Mouse (Mus musculus) embryonic facial prominence, embryonic 11.5 days (tissue): Measurements from ENCODE around the gene 5830473C10Rik. TPM values are rescaled to one million over a fixed set of nuclear protein-coding genes. Genes with fewer than 3 reads are reported as not detected.
"Not testable (repeated sequence)": the region's sequence is repeated elsewhere in the genome, so short reads cannot be mapped to it uniquely, and the experiment has no call there.

ENCODE experiments used
- ATAC-seq: fragments of 200-750 bp; cut with Nextera tagmentation; replicated peaks from 2 replicates; pipeline ENCODE4 v1.8.0; 2017; ENCODE audit warnings: low read depth; ENCODE audit not compliant: insufficient number of reproducible peaks, low FRiP score, low TSS enrichment
- DNase-seq: peaks from one replicate; pipeline ENCODE4 v3.0.0-alpha.2; 2015; ENCODE audit warnings: low spot score
- H3K27ac ChIP-seq: fragments of 300-500 bp; sonication (generic); replicated peaks from 2 replicates; pipeline ENCODE4 v1.5.1; 2014; ENCODE audit warnings: mild to moderate bottlenecking, low read depth, low read length, control low read depth
- H3K27me3 ChIP-seq: fragments of 300-500 bp; sonication (generic); 2 replicates; pipeline ENCODE4 v1.6.1; 2014; ENCODE audit warnings: mild to moderate bottlenecking, low read length, moderate library complexity, mixed read lengths; ENCODE audit not compliant: control insufficient read depth, insufficient read depth
- H3K36me3 ChIP-seq: fragments of 300-500 bp; sonication (generic); replicated peaks from 2 replicates; pipeline ENCODE4 v1.6.1; 2014; ENCODE audit warnings: low read depth, mild to moderate bottlenecking, low read length, moderate library complexity, mixed read lengths; ENCODE audit not compliant: control insufficient read depth, insufficient read depth
- H3K4me1 ChIP-seq: fragments of 300-500 bp; sonication (generic); 2 replicates; pipeline ENCODE4 v1.6.1; 2014; ENCODE audit warnings: low read length, mixed read lengths; ENCODE audit not compliant: control insufficient read depth, insufficient read depth
- H3K4me2 ChIP-seq: fragments of 300-500 bp; sonication (generic); 2 replicates; pipeline ENCODE4 v1.6.1; 2014; ENCODE audit warnings: low read depth, mild to moderate bottlenecking, control low read depth, low read length, moderate library complexity
- H3K4me3 ChIP-seq: fragments of 300-500 bp; sonication (generic); 2 replicates; pipeline ENCODE4 v1.5.1; 2014; ENCODE audit warnings: low read depth, low read length, control low read depth
- H3K9ac ChIP-seq: fragments of 300-500 bp; sonication (generic); replicated peaks from 2 replicates; pipeline ENCODE4 v1.6.1; 2014; ENCODE audit warnings: mild to moderate bottlenecking, control low read depth, low read length
- H3K9me3 ChIP-seq: fragments of 300-500 bp; sonication (generic); replicated peaks from 2 replicates; pipeline ENCODE4 v1.6.1; 2016; ENCODE audit warnings: mild to moderate bottlenecking, low read length, inconsistent platforms, mixed read lengths; ENCODE audit not compliant: control insufficient read depth
- WGBS: fragments of 180-500 bp; shearing (Covaris S2); extraction: QIAGEN DNeasy Blood & Tissue Kit; methylation state at CpG from one replicate; pipeline ENCODE4 v1.1.7; 2014; 5-methylcytosine and 5-hydroxymethylcytosine counted together
- polyA plus RNA-seq: library from polyadenylated mRNA; unstranded; fragments of >200 nt; fragmentation: Nextera tagmentation; extraction: Ambion mirVana; gene quantifications from 2 replicates; pipeline ENCODE4 v1.2.1, GENCODE M21; 2014

Gene 5830473C10Rik
- polyA plus RNA-seq, 1 experiment from 2014 or later, result not detected

- no peaks in the 10 kb centered on the region for H3K27me3 ChIP-seq
- H3K4me3 ChIP-seq, result no peak overlapping the region
- no peak for ATAC-seq
- H3K9me3 ChIP-seq, result no peaks in the 10 kb centered on the region
- peak; percentile 85 for DNase-seq
- no peaks in the 10 kb centered on the region for H3K4me1 ChIP-seq
- H3K9ac ChIP-seq, result no peak overlapping the region
- 21% methylated on average over 6 of the region's 6 CpGs for WGBS
- H3K36me3 ChIP-seq, result no peaks in the 10 kb centered on the region
- no peak overlapping the region for H3K4me2 ChIP-seq
- no peak overlapping the region for H3K27ac ChIP-seq
Measured at GRCm38 (mm10) chr5:90601469-90601868, 40.6 kb downstream of the 5830473C10Rik start.

DNA sequence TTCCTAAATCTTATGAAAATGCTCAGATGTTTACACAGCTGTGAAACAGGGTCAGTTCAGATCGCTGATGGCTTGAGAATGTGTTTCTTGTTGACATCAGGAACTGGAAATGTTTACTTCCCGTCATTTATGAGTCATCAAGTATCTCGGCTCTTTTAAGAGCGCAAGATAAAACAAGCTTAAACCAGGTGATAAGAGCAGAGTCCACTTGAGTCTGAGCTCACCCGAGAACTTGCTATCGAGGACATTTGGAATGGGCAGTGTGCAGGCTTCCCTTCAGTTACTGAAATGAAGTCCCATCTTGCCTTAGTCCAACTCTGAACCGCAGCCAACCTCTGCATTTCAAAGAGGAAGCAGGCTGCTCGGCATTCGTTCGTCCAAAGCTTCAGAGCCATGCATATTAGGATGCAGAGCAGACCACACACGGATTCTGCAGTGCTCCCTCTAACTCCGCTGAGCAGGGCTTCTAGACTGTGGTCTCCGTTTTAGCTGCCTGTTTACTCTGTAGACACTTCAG is 42.6 kb downstream of the 5830473C10Rik start:
- Histone ChIP-seq H3K27ac (no peak overlapping the region), H3K4me2 (no peak overlapping the region), H3K36me3 (no peaks in the 10 kb centered on the region), H3K27me3 (no peaks in the 10 kb centered on the region), H3K4me3 (no peak overlapping the region), H3K4me1 (no peaks in the 10 kb centered on the region), H3K9ac (no peak overlapping the region), H3K9me3 (no peaks in the 10 kb centered on the region)
- peak; percentile 4 for DNase-seq
- ATAC-seq, result no peak
- 62% methylated on average over 13 of the region's 13 CpGs for WGBS

- Histone ChIP-seq H3K9me3 (no peaks in the 10 kb centered on the region), H3K4me2 (no peak overlapping the region), H3K27me3 (no peaks in the 10 kb centered on the region), H3K9ac (no peak overlapping the region), H3K4me1 (no peaks in the 10 kb centered on the region), H3K4me3 (no peak overlapping the region), H3K36me3 (no peaks in the 10 kb centered on the region), H3K27ac (no peak overlapping the region)
- DNase-seq (no peak), ATAC-seq (no peak)
- 72% methylated on average over 11 of the region's 11 CpGs for WGBS
Measured at GRCm38 (mm10) chr5:90608906-90609305, 48.0 kb downstream of the 5830473C10Rik start.

DNA sequence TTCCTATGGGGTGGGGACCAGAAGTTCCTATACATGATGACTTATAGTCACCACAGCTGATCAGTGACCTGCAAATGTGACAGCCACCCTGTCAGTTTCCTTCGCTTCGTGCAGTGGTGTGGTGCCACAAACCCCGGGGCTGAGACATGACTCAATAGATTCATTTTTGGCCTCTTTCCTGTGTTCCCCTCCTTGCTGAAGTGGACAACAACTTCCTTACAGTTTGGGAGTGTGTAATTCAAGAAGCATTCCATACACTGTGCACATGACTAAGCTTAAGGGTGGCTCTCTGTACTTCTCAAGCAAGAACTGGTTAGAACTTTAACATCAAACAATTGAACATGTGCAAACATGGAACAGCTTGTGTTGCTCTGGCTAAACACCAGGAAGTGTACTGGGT is 50.5 kb downstream of the 5830473C10Rik start:
- Histone ChIP-seq H3K9me3 (no peaks in the 10 kb centered on the region), H3K36me3 (no peaks in the 10 kb centered on the region), H3K4me2 (no peak overlapping the region), H3K4me1 (no peaks in the 10 kb centered on the region), H3K27me3 (no peaks in the 10 kb centered on the region), H3K9ac (no peak overlapping the region), H3K4me3 (no peak overlapping the region), H3K27ac (no peak overlapping the region)
- DNase-seq (no peak), ATAC-seq (no peak)
- 94% methylated on average over 3 of the region's 3 CpGs for WGBS

DNA sequence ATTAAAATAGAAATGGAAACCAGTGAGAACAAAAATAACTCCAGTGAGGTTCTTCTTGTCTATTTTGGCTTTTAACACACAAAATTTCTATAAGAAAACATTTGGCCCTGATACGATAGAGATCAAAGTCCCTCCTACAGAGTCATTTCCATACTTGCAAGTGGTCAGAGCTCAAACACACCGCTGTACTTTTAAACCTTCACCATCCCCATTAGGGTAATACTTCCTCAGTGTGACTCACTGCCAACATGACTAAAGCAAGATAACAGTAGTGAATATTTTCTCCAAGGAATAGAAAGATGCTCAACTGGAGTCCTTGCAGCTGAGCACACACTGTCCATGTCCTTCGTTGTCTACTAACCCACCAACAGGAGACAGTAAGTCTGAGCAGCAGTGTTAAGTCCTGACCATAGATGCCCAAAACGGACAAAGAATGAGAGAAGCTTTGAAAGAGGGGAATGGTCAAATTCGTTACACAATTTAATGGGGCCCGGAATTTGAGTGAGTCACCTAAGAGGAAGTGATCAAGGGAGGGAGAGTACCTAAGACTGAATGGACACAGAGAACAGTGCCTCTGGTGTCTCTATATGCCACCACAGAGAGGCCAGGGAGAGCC is 51.2 kb downstream of the 5830473C10Rik start:
- no peaks in the 10 kb centered on the region for H3K9me3 ChIP-seq
- no peaks in the 10 kb centered on the region for H3K36me3 ChIP-seq
- H3K27me3 ChIP-seq, result no peaks in the 10 kb centered on the region
- DNase-seq, result no peak
- H3K4me3 ChIP-seq, result no peak overlapping the region
- H3K4me2 ChIP-seq, result no peak overlapping the region
- no peak overlapping the region for H3K9ac ChIP-seq
- WGBS, result 82% methylated on average over 6 of the region's 6 CpGs
- H3K27ac ChIP-seq, result no peak overlapping the region
- ATAC-seq, result no peak
- no peaks in the 10 kb centered on the region for H3K4me1 ChIP-seq

DNA sequence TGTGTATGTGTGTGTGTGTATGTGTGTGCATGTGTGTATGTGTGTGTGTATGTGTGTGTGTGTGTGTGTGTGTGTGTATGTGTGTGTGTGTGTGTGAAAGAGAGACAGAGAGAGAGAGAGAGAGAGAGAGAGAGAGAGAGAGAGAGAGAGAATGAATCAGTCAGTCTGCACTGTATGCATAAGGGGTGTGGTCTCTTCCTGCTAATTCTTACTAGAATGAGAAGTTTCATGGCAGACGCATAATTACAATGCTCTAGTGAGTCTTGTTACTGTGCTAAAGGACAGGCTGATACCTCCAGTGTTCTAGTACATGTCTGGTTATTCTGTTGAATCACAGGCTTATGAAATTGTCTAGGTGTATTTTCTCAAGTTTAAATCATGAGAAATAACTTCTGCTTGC is 51.8 kb downstream of the 5830473C10Rik start:
- H3K9me3 ChIP-seq, H3K4me1 ChIP-seq, H3K36me3 ChIP-seq, ATAC-seq, H3K27ac ChIP-seq, H3K9ac ChIP-seq, H3K4me3 ChIP-seq, H3K4me2 ChIP-seq, H3K27me3 ChIP-seq, DNase-seq: not testable (repeated sequence)
- 77% methylated on average over 1 of the region's 1 CpGs for WGBS

GRCm38 (mm10) chr5:90617859-90618258 is 57.0 kb downstream of the 5830473C10Rik start:
- no peak overlapping the region for H3K9ac ChIP-seq
- ATAC-seq (no peak), DNase-seq (no peak)
- no peak overlapping the region for H3K4me2 ChIP-seq
- no peaks in the 10 kb centered on the region for H3K36me3 ChIP-seq
- H3K27me3 ChIP-seq, result no peaks in the 10 kb centered on the region
- no peaks in the 10 kb centered on the region for H3K9me3 ChIP-seq
- H3K27ac ChIP-seq, result no peak overlapping the region
- H3K4me1 ChIP-seq, result no peaks in the 10 kb centered on the region
- 88% methylated on average over 3 of the region's 3 CpGs for WGBS
- no peak overlapping the region for H3K4me3 ChIP-seq

DNA sequence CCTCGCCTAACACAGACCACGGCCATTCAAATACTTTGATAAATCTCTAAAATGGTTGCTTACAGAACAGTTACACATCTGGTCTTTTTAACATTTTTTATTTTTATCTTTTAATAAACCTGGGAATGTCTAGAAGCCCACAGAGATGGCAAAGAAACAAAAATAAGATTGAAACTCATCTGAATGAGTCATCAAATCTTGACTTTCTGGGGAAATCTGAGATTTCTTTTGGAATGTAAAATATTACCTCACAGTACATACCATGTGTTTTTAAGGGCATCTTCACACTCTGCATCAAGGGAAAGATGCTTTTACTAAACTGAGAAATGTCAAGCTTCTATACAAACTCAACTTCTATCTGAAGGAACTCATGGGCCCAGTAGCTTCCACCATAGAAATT is 60.4 kb downstream of the 5830473C10Rik start:
- no peaks in the 10 kb centered on the region for H3K9me3 ChIP-seq
- no peak overlapping the region for H3K9ac ChIP-seq
- ATAC-seq (no peak), DNase-seq (no peak)
- H3K4me2 ChIP-seq, result no peak overlapping the region
- H3K27ac ChIP-seq, result no peak overlapping the region
- no peaks in the 10 kb centered on the region for H3K4me1 ChIP-seq
- H3K4me3 ChIP-seq, result no peak overlapping the region
- WGBS, result 96% methylated on average over 2 of the region's 2 CpGs
- H3K27me3 ChIP-seq, result no peaks in the 10 kb centered on the region
- no peaks in the 10 kb centered on the region for H3K36me3 ChIP-seq
